Mouse (Mus musculus) heart, postnatal 10 days (tissue): ENCODE results near the gene Vps16. TPM values are rescaled to one million over a fixed set of nuclear protein-coding genes. Genes with fewer than 3 reads are reported as not detected.

Experiments
- DNase-seq, 2 experiments: peaks; one replicate each; pipeline ENCODE4 v3.0.0; 2021
- intact Hi-C: fragments of 180-260 bp; cut with DNase I; formaldehyde crosslinking; loops from one replicate; pipeline ENCODE4 v1.15.1; 2025
- total RNA-seq, 2 experiments: library from RNA; stranded (reverse); gene quantifications; 2 replicates each; pipeline ENCODE4 v1.2.3; 2021

Gene Vps16
- 10 to 100 TPM; 30.9 to 32.6 TPM for total RNA-seq

GRCm38 (mm10) chr2:130424126-130424853 lies at the start of gene Vps16, which contains the start of gene Pced1a:
TSS of gene Vps16 (plus strand) at chr2:130424339.
TSS of gene Pced1a (minus strand) at chr2:130424701.
- peak; percentile 96 to 97 for DNase-seq
- intact Hi-C loops, result no loop called here

GRCm38 (mm10) chr2:130374951-130375350 lies 49.2 kb upstream of the Vps16 start:
- intact Hi-C loops, result no loop called here
- no peak for DNase-seq

GRCm38 (mm10) chr2:130383205-130383604 lies 40.9 kb upstream of the Vps16 start:
- intact Hi-C loops, result no loop called here

GRCm38 (mm10) chr2:130383895-130384294 lies 40.2 kb upstream of the Vps16 start:
- intact Hi-C loops, result no loop called here

More at GRCm38 (mm10) chr2:130383205-130383604, 40.9 kb upstream of the Vps16 start:
- DNase-seq, result no peak

GRCm38 (mm10) chr2:130386212-130386611 lies 37.9 kb upstream of the Vps16 start:
- DNase-seq, result no peak
- intact Hi-C loops, result no loop called here

More at GRCm38 (mm10) chr2:130383895-130384294, 40.2 kb upstream of the Vps16 start:
- DNase-seq, result no peak

GRCm38 (mm10) chr2:130388796-130389195 lies 35.3 kb upstream of the Vps16 start:
- intact Hi-C loops, result no loop called here
- DNase-seq, result no peak

GRCm38 (mm10) chr2:130390993-130391625 lies 33.0 kb upstream of the Vps16 start:
- intact Hi-C loops, result no loop called here
- no peak for DNase-seq

- no peak for DNase-seq
- intact Hi-C loops, result no loop called here
Observed at GRCm38 (mm10) chr2:130392836-130393235, 31.3 kb upstream of the Vps16 start.

- intact Hi-C loops, result no loop called here
- no peak for DNase-seq
Observed at GRCm38 (mm10) chr2:130395696-130396095, 28.4 kb upstream of the Vps16 start.

- peak; percentile 47 to 50 for DNase-seq
- intact Hi-C loops, result no loop called here
Observed at GRCm38 (mm10) chr2:130397186-130397985, 26.8 kb upstream of the Vps16 start, which contains the start of gene Cpxm1. TSS of gene Cpxm1 (minus strand) at chr2:130397574.

GRCm38 (mm10) chr2:130398091-130398490 lies 26.0 kb upstream of the Vps16 start:
- peak; percentile 54 to 62 for DNase-seq

GRCm38 (mm10) chr2:130400046-130400445 lies 24.1 kb upstream of the Vps16 start:
- intact Hi-C loops, result no loop called here
- no peak for DNase-seq

More at GRCm38 (mm10) chr2:130398091-130398490, 26.0 kb upstream of the Vps16 start:
- intact Hi-C loops, result no loop called here

GRCm38 (mm10) chr2:130401891-130402290 lies 22.2 kb upstream of the Vps16 start:
- intact Hi-C loops, result no loop called here
- DNase-seq, result no peak

GRCm38 (mm10) chr2:130404939-130405338 lies 19.2 kb upstream of the Vps16 start, which contains the start of the genes Gm28372 and 1700020A23Rik:
TSS of gene Gm28372 (plus strand) at chr2:130405239.
TSS of gene 1700020A23Rik (plus strand) at chr2:130405259.
- no peak for DNase-seq
- intact Hi-C loops, result no loop called here

GRCm38 (mm10) chr2:130406178-130406577 lies 18.0 kb upstream of the Vps16 start, which contains the start of gene Tmem239:
TSS of gene Tmem239 (plus strand) at chr2:130406478.
- DNase-seq, result no peak
- intact Hi-C loops, result no loop called here

GRCm38 (mm10) chr2:130408194-130408593 lies 15.9 kb upstream of the Vps16 start:
- no peak for DNase-seq
- intact Hi-C loops, result no loop called here

GRCm38 (mm10) chr2:130411558-130412495 lies 12.3 kb upstream of the Vps16 start:
- intact Hi-C loops, result loop anchor here (1.0 kb wide), 1 partner anchor 121 kb away; no protein-coding TSS in a partner anchor
- peak; percentile 87 to 93 for DNase-seq

GRCm38 (mm10) chr2:130412775-130413174 lies 11.4 kb upstream of the Vps16 start:
- intact Hi-C loops, result no loop called here
- DNase-seq, result no peak

GRCm38 (mm10) chr2:130414094-130414856 lies 9.9 kb upstream of the Vps16 start:
- intact Hi-C loops, result no loop called here
- no peak for DNase-seq
